Mouse (Mus musculus) heart, embryonic 15.5 days (tissue): ENCODE results near the gene Akap10. TPM values are rescaled to one million over a fixed set of nuclear protein-coding genes. Genes with fewer than 3 reads are reported as not detected.

Experiments
- ATAC-seq: fragments of 200-750 bp; cut with Nextera tagmentation; replicated peaks from 2 replicates; pipeline ENCODE4 v1.8.0; 2017; ENCODE audit warnings: low read depth, moderate TSS enrichment; ENCODE audit not compliant: insufficient number of reproducible peaks, insufficient read depth, low FRiP score
- H3K27ac ChIP-seq: fragments of 300-500 bp; sonication (generic); 2 replicates; pipeline ENCODE4 v1.5.1; 2015; ENCODE audit warnings: mild to moderate bottlenecking, inconsistent platforms
- H3K27me3 ChIP-seq: fragments of 300-500 bp; sonication (generic); 2 replicates; pipeline ENCODE4 v1.6.1; 2015; ENCODE audit warnings: inconsistent platforms
- H3K36me3 ChIP-seq: fragments of 300-500 bp; sonication (generic); 2 replicates; pipeline ENCODE4 v1.6.1; 2015; ENCODE audit warnings: mild to moderate bottlenecking, inconsistent platforms
- H3K4me1 ChIP-seq: fragments of 300-500 bp; sonication (generic); replicated peaks from 2 replicates; pipeline ENCODE4 v1.6.1; 2015; ENCODE audit warnings: inconsistent platforms
- H3K4me2 ChIP-seq: fragments of 300-500 bp; sonication (generic); 2 replicates; pipeline ENCODE4 v1.6.1; 2015; ENCODE audit warnings: inconsistent platforms, mild to moderate bottlenecking, moderate library complexity
- H3K4me3 ChIP-seq: fragments of 300-500 bp; sonication (generic); 2 replicates; pipeline ENCODE4 v1.5.1; 2015; ENCODE audit warnings: mild to moderate bottlenecking, inconsistent platforms
- H3K9ac ChIP-seq: fragments of 300-500 bp; sonication (generic); 2 replicates; pipeline ENCODE4 v1.6.1; 2015; ENCODE audit warnings: mild to moderate bottlenecking, inconsistent platforms
- H3K9me3 ChIP-seq: fragments of 300-500 bp; sonication (generic); replicated peaks from 2 replicates; pipeline ENCODE4 v1.6.1; 2016; ENCODE audit warnings: inconsistent platforms
- WGBS: fragments of 180-500 bp; shearing (Covaris S2); methylation state at CpG from one replicate; pipeline ENCODE4 v1.1.7; 2015; ENCODE audit warnings: mixed read lengths; 5-methylcytosine and 5-hydroxymethylcytosine counted together
- polyA plus RNA-seq: library from polyadenylated mRNA; unstranded; fragments of >200 nt; fragmentation: Nextera tagmentation; extraction: Ambion mirVana; gene quantifications from 2 replicates; pipeline ENCODE4 v1.2.1, GENCODE M21; 2015

Gene Akap10
- polyA plus RNA-seq, 1 experiment from 2014 or later, result 12.6 TPM

DNA sequence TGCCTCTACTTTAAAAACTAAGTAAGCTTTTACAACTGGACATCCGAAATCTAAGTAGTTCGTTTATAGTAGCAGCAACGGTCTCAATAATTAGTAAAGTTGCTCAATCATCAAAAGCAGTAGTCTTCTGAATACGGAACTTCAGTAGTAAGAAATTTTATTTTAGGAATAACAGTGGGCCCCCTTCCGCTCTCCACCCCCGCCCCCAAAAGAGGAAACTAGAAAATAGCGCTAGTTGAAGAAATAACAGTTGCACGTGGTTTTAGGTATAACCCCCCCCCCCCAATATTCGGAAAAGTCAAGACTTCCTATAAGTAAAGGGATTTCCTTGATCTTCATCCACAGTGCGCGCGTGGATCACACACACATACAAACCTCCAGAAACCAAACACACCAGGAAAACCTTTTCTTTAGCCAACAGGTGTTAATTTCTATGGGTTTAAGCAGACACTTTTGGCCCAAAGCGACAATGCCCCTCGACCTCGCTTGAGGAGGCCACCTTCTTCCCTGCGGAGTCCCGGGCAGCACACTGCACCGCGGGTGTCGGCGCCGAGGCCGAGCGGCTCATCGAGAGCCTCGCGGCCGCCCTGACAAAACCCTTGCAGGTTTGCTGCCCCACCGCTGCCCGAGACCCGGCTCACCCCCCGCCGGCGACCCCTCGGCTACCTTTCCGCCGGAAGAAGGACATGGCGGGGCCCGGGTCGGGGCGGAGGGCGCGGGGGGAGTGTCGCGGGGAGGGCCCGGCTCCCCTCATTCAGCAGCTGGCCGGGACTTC, 542 bp downstream of the Akap10 start:
- no peaks in the 10 kb centered on the region for H3K9me3 ChIP-seq
- H3K4me3 ChIP-seq, result peak overlapping the region; percentile 99
- H3K4me2 ChIP-seq, result peak overlapping the region; percentile 74
- H3K9ac ChIP-seq, result peak overlapping the region; percentile 94
- no peaks in the 10 kb centered on the region; the same call in 1 of the 2 replicates for H3K36me3 ChIP-seq
- ATAC-seq, result peak; percentile 61
- WGBS, result 1% methylated on average over 45 of the region's 47 CpGs
- peak overlapping the region; percentile 98 for H3K27ac ChIP-seq
- H3K27me3 ChIP-seq, result no peaks in the 10 kb centered on the region
- peaks cover 26% of the 10 kb centered on the region for H3K4me1 ChIP-seq

- H3K4me1 ChIP-seq, result peaks cover 17% of the 10 kb centered on the region
- H3K4me3 ChIP-seq, result no peak overlapping the region
- no peaks in the 10 kb centered on the region for H3K27me3 ChIP-seq
- peaks cover 9% of the 10 kb centered on the region; the same call in 1 of the 2 replicates for H3K36me3 ChIP-seq
- ATAC-seq, result no peak
- 41% methylated on average over 1 of the region's 1 CpGs for WGBS
- no peak overlapping the region for H3K27ac ChIP-seq
- H3K4me2 ChIP-seq, result no peak overlapping the region
- no peaks in the 10 kb centered on the region for H3K9me3 ChIP-seq
- H3K9ac ChIP-seq, result no peak overlapping the region
Measured at GRCm38 (mm10) chr11:61923309-61923708, 6.7 kb downstream of the Akap10 start.

GRCm38 (mm10) chr11:61919702-61920101, 10.3 kb downstream of the Akap10 start:
- H3K4me1 ChIP-seq, result peaks cover 11% of the 10 kb centered on the region
- 94% methylated on average over 3 of the region's 3 CpGs for WGBS
- H3K36me3 ChIP-seq, result peaks cover 25% of the 10 kb centered on the region
- no peaks in the 10 kb centered on the region for H3K27me3 ChIP-seq
- no peak overlapping the region for H3K9ac ChIP-seq
- ATAC-seq, result no peak
- H3K4me2 ChIP-seq, result no peak overlapping the region
- no peaks in the 10 kb centered on the region for H3K9me3 ChIP-seq
- no peak overlapping the region for H3K27ac ChIP-seq
- no peak overlapping the region for H3K4me3 ChIP-seq

- H3K4me3 ChIP-seq, result no peak overlapping the region
- H3K27ac ChIP-seq, result no peak overlapping the region
- no peaks in the 10 kb centered on the region for H3K27me3 ChIP-seq
- H3K4me2 ChIP-seq, result no peak overlapping the region
- no peak for ATAC-seq
- no peaks in the 10 kb centered on the region for H3K9me3 ChIP-seq
- no peak overlapping the region for H3K9ac ChIP-seq
- no peaks in the 10 kb centered on the region for H3K4me1 ChIP-seq
- H3K36me3 ChIP-seq, result peaks cover 56% of the 10 kb centered on the region
Measured at GRCm38 (mm10) chr11:61908315-61908714, 21.7 kb downstream of the Akap10 start.

DNA sequence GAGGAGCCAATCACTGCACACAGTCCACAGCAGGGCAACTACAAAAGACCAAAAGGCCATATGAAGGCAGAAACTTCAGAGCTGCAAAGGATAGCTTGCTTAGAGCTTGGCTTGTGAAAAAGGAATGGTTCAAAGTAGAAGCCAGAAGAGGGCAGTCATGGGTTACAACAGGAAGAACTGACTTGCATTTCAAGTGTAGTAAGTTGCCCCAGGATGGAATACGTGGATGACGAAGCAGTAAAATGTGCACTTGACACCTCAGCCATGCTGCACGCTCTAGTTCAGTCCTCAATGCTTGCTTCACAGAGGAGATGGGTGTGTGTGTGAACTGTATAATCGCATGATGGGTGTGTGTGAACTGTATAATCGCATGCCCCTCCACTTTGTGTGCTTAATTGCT, 47.9 kb downstream of the Akap10 start:
- H3K27me3 ChIP-seq, result no peaks in the 10 kb centered on the region
- H3K9me3 ChIP-seq, result no peaks in the 10 kb centered on the region
- no peak overlapping the region for H3K9ac ChIP-seq
- ATAC-seq, result no peak
- no peak overlapping the region for H3K27ac ChIP-seq
- H3K36me3 ChIP-seq, result peaks cover 44% of the 10 kb centered on the region
- H3K4me3 ChIP-seq, result no peak overlapping the region
- no peak overlapping the region for H3K4me2 ChIP-seq
- no peaks in the 10 kb centered on the region for H3K4me1 ChIP-seq
- 76% methylated on average over 5 of the region's 5 CpGs for WGBS

- no peak for ATAC-seq
- peaks cover 44% of the 10 kb centered on the region for H3K36me3 ChIP-seq
- no peak overlapping the region for H3K9ac ChIP-seq
Measured at GRCm38 (mm10) chr11:61879921-61880320, 50.1 kb downstream of the Akap10 start.

GRCm38 (mm10) chr11:61871881-61872280, 58.2 kb downstream of the Akap10 start:
- H3K9me3 ChIP-seq, result no peaks in the 10 kb centered on the region
- H3K27ac ChIP-seq, result no peak overlapping the region
- 90% methylated on average over 5 of the region's 5 CpGs for WGBS
- H3K27me3 ChIP-seq, result no peaks in the 10 kb centered on the region
- no peaks in the 10 kb centered on the region for H3K4me1 ChIP-seq
- ATAC-seq, result no peak
- peaks cover 62% of the 10 kb centered on the region for H3K36me3 ChIP-seq
- H3K9ac ChIP-seq, result no peak overlapping the region
- no peak overlapping the region for H3K4me2 ChIP-seq
- no peak overlapping the region for H3K4me3 ChIP-seq

More at GRCm38 (mm10) chr11:61879921-61880320, 50.1 kb downstream of the Akap10 start:
- Histone ChIP-seq H3K27me3 (no peaks in the 10 kb centered on the region), H3K4me1 (no peaks in the 10 kb centered on the region), H3K9me3 (no peaks in the 10 kb centered on the region), H3K4me2 (no peak overlapping the region), H3K27ac (no peak overlapping the region), H3K4me3 (no peak overlapping the region)

DNA sequence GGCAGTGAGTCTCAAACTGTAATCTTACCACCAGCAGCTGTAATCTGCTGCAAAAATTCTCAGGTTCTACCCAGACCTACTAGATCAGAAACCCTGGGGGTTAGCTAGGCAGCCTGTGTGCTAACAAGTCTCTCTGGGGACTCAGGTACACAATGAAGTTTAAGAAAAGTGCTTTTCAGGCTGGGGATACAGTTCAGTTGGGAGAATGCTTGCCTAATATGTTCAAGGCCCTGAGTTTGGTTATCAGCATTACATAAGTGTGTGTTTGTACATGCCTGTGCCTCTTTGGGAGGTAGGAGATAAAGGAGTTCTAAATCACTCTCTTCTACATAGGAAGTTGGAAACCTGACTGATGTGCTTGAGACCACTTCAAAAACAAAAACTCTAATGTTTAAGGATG, 63.2 kb downstream of the Akap10 start:
- Histone ChIP-seq H3K9me3 (no peaks in the 10 kb centered on the region), H3K27me3 (no peaks in the 10 kb centered on the region), H3K27ac (no peak overlapping the region), H3K4me1 (0 out of 2 replicates have a peak, but pooled peaks cover 2% of the 10 kb centered on the region), H3K4me2 (no peak overlapping the region), H3K9ac (no peak overlapping the region), H3K36me3 (peaks cover 22% of the 10 kb centered on the region), H3K4me3 (no peak overlapping the region)
- ATAC-seq, result no peak

GRCm38 (mm10) chr11:61861781-61862547, 68.1 kb downstream of the Akap10 start:
- ATAC-seq, result no peak
- Histone ChIP-seq H3K9me3 (no peaks in the 10 kb centered on the region), H3K36me3 (no peaks in the 10 kb centered on the region), H3K4me3 (no peak overlapping the region), H3K27ac (no peak overlapping the region), H3K9ac (no peak overlapping the region), H3K27me3 (no peaks in the 10 kb centered on the region), H3K4me1 (peaks cover 3% of the 10 kb centered on the region; the same call in 1 of the 2 replicates), H3K4me2 (no peak overlapping the region)
- 64% methylated on average over 6 of the region's 6 CpGs for WGBS

- no peak for ATAC-seq
- no peak overlapping the region for H3K27ac ChIP-seq
- no peaks in the 10 kb centered on the region for H3K9me3 ChIP-seq
- no peak overlapping the region for H3K4me3 ChIP-seq
- H3K4me2 ChIP-seq, result no peak overlapping the region
- no peak overlapping the region for H3K9ac ChIP-seq
- no peaks in the 10 kb centered on the region for H3K27me3 ChIP-seq
- H3K36me3 ChIP-seq, result no peaks in the 10 kb centered on the region
- 79% methylated on average over 1 of the region's 1 CpGs for WGBS
- peaks cover 7% of the 10 kb centered on the region for H3K4me1 ChIP-seq
Measured at GRCm38 (mm10) chr11:61859316-61859715, 70.7 kb downstream of the Akap10 start.

- Histone ChIP-seq H3K9me3 (no peaks in the 10 kb centered on the region), H3K4me2 (peak overlapping the region; percentile 74), H3K36me3 (no peaks in the 10 kb centered on the region), H3K27ac (peak overlapping the region; percentile 95), H3K27me3 (no peaks in the 10 kb centered on the region), H3K9ac (peak overlapping the region; percentile 99), H3K4me1 (peaks cover 9% of the 10 kb centered on the region), H3K4me3 (peak overlapping the region; percentile 93)
- no peak for ATAC-seq
- WGBS, result 45% methylated on average over 6 of the region's 6 CpGs
Measured at GRCm38 (mm10) chr11:61855539-61855938, 74.5 kb downstream of the Akap10 start.
